Mouse (Mus musculus): Measurements from ENCODE around the gene Lpgat1.

Lpgat1 gene

DNA sequence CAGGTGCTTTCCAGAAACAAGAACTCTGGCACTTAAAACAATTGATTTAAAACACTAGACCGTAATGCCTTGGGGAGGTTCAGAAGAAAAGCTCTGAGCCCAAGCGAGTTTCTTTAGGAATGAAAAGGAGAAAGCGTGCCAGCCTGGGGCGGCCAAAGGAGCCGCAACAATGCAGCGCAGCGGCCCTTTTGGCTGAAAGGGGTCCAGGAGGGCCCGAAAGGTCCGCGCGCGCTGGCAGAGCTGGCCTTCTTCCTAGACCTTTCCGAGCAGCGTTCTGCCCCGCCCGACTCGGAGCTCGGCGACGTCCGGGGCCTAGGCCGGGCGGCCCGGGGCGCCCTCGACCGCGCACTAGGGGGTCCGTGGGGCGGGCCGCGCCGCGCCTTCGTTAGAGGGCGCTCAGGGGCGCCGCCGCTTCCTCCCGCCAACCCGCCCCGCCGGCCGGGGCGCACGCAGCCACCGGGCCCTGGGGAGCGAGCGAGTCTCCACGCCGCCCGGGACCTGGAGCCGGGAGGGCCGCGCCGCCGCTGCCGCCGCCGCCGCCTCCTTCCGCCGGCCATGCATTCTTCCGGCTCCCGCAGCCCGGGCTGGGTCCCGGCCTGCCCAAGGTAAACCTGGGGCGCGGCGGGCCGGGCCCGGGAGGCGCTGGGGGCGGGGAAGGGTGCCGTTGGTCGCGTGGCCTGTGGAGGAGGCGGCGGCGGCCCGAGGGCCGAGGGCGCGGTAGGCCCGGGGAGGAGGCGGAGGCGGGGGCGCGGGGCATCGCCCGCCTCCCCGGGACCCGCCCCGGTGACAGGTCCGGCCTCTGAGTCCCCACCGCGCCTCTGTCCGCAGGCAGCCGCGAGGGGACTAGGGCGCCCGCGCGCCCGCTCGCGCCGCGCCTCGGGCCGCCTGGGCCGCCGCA lies at the start of gene Lpgat1:
Gene Lpgat1 (plus strand): TSS at position 234 of the 898 bp plus-strand sequence.
- CTCF ChIA-PET: interaction anchor here (0.7 kb wide), 1 partner anchor 1601 kb away, joined by 3 read pairs; no protein-coding TSS in a partner anchor

DNA sequence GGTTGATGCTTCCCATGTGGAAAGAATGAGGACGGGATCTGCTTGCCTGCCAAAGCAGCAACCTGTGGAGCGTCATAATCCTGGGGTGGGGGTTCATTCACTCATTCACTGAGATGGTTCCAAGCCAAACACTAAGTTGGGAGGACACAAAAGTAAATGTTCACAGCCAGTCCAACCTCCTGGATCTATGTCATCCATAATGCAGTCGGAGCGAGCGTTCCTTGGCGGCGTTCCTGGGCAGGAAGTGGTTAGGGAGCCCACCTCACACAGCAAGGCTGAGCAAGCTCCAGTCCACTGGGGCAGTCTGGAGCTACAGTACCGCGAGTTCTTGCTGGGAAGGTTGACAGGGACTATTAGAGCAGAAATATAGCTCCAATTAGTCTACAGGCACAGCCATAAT lies 49.6 kb upstream of the Lpgat1 start:
- CTCF ChIA-PET: no interaction called here

DNA sequence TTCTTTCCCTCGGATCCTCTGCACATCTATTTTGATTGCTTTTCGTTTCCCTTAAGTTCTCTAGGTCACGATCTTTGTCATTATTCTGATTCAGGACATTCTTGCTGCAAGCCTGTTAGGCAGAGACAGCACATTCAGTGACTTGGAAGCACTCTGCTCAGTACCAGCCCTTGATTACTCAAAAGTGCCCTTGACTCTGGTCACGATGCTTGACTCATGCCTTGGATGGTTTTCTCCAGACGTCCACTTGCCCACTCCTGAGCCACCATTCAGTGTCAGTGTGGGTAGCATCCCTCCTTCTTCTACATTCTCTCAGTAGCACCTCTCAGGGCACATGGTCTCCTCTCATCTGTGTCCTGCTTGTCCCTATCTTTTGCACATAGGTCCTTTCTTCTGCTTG lies 43.6 kb upstream of the Lpgat1 start:
- CTCF ChIA-PET: interaction anchor here (0.5 to 0.7 kb wide), 2 partner anchors 16 to 71 kb away, joined by 3 read pairs; no protein-coding TSS in a partner anchor

- CTCF ChIA-PET: no interaction called here
Observed at GRCm38 (mm10) chr1:191681633-191682032, 36.0 kb upstream of the Lpgat1 start.

DNA sequence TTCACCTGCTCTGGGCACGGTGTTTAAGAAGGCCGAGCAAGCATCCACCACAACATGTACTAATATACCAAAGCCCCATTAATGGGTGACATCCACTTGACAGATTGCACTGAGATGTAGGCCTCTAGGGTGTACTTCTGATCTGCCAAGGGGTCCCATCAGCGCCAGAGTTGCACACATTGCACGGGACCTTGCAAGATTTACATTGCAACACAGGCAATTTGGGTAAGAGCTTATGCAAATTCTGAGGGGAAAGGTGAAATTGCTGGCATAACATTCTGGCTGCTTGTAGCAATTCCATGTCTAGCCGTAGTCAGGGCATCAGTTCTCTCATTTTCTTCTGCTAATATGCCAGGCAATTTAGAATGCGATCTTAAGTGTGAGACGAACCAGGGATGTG lies 30.1 kb upstream of the Lpgat1 start:
- CTCF ChIA-PET: no interaction called here

DNA sequence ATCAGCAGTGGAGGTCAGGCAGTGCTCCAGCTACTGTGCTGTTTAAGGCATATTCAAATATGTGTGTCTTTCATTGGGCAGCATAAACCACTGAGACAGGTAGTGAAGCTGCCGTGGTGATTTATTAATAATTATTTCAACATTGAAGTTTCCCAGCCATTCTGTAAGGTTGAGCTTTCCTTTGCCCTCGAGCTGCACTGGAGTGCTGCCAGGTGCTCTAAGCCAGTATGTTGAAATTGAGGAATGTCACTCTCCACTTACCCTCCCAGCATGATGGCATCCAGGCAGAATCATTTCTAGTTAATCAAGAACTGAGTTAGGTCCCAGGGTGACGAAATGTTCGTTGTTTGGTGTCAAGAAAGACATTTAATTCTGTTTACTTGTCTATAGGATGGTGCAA lies 24.4 kb upstream of the Lpgat1 start:
- CTCF ChIA-PET: no interaction called here

DNA sequence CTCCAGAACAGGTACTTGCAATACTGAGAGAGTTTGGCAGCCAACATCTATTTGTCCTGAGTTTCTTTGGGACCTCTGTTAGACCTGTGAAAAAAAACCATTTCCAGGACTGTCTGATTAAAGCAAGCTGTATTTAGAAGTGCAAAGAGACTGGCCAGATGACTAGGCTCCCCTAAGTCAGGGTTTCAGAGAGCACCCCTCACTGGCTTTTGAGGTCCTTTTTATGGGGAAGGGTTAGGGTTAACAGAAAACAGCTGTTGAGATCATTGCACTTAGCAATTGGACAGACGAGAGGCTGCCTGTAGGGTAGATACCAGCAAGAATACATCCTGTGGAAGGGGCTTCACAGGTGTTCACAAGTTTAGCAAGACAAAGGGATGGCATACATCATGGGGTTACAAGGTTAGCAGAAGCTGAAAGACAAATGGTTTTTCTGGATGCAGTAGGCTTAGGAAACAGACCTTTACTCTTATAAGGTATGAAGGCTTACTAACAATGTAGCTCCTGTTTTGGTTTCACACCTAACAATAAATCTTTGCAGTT lies 19.3 kb upstream of the Lpgat1 start:
- CTCF ChIA-PET: no interaction called here

DNA sequence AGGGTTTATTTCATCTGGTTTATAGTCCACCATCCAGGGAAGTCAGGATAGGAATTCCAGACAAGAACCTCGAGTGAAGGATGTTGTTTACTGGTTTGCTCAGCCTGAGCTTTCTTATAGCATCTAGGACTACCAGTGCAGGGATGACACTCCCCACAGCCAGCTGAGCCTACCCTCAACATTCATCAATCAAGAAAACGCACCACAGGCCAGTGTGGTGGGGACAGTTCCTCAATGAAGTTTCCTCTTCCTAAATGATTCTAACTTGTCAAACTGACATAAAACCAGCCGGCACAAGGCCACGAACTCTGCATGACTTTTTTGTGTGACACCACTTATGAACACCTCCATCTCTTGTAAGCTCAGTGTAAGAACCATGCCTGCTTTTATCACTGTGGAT lies 13.1 kb upstream of the Lpgat1 start:
- CTCF ChIA-PET: no interaction called here

GRCm38 (mm10) chr1:191706541-191707078 lies 11.0 kb upstream of the Lpgat1 start:
- CTCF ChIA-PET: no interaction called here

DNA sequence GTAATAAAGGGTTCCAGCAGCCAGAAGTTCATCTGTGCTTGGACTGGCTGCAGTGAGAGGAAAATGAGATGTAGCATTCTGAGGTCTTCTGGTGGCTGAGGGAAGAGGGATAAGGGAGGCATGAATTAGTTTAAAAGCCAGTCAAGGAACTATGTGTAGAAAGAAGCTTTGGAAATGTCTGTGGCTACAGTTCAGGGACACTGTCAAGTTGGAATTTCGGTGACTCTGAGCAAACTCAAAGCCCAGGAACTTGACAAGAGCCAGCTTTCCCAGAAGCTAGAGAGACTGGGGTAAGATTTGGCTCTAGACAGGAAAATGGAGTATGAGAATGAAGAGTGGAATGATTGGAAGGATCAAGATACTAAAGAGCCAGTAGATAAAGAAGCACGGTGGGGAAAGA lies 7.8 kb upstream of the Lpgat1 start:
- CTCF ChIA-PET: no interaction called here

DNA sequence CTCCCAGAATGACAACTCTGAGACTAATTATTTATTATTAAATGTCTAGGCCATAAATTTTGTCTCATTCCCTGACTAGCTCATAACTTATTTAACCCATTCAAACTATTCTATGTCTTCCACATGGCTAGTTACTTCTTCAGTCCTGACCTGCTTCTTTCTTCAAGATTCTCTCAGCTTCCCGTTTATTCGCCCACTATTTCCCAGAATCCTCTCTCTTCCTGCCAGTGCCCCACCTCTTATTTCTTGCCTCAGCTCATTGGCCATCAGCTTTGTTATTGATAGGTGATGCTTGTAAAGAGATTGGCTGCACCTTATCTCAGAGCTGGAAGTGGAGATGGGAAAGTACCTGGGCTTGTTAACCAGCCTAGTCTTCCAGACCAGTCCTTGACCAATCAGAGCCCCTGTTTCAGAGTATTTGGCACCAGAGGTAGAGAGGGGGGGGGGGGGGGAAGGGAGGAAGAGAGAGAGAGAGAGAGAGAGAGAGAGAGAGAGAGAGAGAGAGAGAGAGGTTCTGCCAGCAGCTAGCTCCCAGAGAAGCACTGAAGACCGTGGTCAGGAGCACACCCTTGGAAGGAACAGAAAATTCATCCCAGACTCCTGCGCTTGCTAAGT lies 5.3 kb upstream of the Lpgat1 start:
- CTCF ChIA-PET: no interaction called here

DNA sequence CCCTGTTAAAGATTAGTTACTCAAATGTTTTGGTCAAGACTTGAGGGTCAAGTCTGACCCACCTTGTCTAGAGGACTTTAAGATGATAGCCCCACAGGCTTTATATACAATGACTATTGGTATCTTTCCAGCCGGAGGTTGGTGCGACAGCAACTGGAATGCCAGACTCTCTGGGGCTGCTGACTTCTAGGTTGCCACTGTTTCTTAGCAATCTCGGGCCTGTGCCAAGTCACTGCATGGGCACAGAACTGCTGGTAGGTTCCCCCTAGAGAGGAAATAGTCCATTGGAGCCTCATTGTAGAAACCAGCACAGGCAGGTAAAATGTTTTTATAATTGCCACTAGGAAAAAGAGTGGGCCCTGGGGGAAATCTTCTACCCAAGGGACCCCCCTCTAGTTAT lies 3.8 kb upstream of the Lpgat1 start:
- CTCF ChIA-PET: no interaction called here

DNA sequence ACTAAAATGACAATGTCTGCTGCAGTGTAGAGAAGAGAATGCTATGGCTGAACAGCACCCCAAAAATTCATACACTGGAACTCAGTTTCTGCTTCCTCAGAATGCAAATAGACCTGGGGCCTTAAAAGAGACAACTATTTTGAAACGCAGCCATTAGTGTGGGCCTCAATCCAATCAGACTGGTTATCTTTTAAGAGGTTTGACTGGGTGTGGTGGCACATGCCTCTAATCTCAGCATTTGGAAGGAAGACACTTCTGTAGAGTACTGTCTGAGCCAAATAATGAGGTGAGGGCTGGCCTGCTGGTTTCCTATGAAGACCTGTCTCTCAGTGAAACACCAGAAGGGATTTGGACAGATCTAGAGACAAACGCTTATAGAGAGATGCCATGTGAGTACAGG lies 2.5 kb upstream of the Lpgat1 start:
- CTCF ChIA-PET: interaction anchor here (0.7 kb wide), 1 partner anchor 244 kb away, joined by 7 read pairs; no protein-coding TSS in a partner anchor

- CTCF ChIA-PET: interaction anchor here (0.7 kb wide), 1 partner anchor 1602 kb away, joined by 3 read pairs; no protein-coding TSS in a partner anchor
Observed at GRCm38 (mm10) chr1:191717141-191717540, 493 bp upstream of the Lpgat1 start.

GRCm38 (mm10) chr1:191718522-191719281 lies 1.1 kb downstream of the Lpgat1 start:
- CTCF ChIA-PET: no interaction called here

GRCm38 (mm10) chr1:191719326-191719725 lies 1.7 kb downstream of the Lpgat1 start:
- CTCF ChIA-PET: no interaction called here

DNA sequence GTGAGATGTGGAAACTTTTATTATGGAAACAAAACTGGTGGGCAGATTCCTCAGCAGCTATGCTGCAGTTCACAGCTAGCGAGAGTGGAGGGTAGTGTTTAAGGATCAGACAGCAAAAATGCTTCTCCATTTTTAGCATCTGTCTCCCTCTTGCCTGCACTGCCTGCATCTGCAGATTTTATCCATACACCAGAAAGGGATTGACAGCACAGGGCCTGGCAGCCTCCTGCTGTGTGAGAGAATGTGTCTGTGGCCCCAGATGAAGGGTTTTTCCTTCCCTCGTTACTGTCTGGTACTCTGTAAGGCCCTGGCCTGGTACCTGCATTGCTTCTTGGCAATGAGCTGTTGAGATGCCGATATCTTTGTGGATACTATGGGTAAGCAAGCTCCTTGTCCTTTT lies 2.8 kb downstream of the Lpgat1 start:
- CTCF ChIA-PET: no interaction called here

GRCm38 (mm10) chr1:191722706-191723105 lies 5.1 kb downstream of the Lpgat1 start:
- CTCF ChIA-PET: no interaction called here

GRCm38 (mm10) chr1:191723675-191724074 lies 6.0 kb downstream of the Lpgat1 start:
- CTCF ChIA-PET: no interaction called here

DNA sequence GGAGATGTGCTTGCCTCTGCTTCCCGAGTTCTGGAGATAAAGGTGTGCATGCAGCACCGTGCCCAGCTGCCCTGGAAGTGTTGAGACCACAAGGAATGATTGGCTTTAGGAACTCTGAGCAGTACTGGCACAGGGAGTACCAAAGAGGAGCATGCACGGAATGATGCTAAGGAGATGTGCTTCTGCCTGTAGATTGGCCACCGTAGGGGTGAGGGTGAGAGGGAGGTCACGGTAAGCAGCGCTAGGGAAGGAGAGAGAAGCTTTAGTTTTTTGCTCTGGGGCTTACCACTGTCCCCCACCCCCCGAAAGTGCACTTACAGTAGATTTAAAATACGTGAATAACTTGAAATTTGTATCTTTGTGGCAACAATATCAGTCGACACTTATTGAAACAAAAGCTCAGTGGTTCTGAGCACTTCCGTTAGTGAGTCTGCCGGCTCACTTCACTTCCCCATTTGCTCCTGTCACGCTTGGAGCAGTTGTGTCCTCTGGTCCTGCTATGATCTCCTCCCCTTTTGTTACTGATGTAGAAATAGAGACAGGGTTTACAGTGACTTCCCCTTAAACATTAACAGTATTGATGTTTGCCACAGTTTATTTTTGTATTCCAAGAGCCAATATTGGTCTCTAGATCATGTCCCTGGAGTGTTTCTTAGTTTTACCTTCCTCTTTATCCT lies 6.9 kb downstream of the Lpgat1 start:
- CTCF ChIA-PET: interaction anchor here (0.6 to 1.1 kb wide), 3 partner anchors 26 to 251 kb away, joined by 3 read pairs; no protein-coding TSS in a partner anchor

DNA sequence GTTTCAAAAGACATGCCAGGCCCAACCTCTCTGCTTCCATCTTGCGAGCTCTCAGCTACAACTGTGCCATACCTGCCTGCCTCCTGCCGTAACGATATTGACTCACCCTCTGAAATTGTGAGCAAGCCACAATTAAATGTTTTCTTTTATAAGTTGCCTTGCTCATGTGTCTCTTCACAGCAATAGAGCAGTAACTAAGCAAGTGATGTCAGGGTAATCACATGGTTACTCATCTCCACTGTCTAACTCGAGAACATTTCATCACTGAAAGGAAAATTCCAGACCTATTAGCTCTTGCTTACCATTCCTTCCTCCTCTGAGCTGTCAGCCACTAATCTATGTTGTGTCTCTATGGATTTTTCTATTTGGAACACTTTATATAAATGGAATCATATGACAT lies 15.0 kb downstream of the Lpgat1 start:
- CTCF ChIA-PET: interaction anchor here (0.5 kb wide), 1 partner anchor 173 kb away, joined by 3 read pairs; no protein-coding TSS in a partner anchor

Measured in spleen, embryonic (tissue).